8 mouse cellular contexts compared by ENCODE assay signal in the genomic region with DNA sequence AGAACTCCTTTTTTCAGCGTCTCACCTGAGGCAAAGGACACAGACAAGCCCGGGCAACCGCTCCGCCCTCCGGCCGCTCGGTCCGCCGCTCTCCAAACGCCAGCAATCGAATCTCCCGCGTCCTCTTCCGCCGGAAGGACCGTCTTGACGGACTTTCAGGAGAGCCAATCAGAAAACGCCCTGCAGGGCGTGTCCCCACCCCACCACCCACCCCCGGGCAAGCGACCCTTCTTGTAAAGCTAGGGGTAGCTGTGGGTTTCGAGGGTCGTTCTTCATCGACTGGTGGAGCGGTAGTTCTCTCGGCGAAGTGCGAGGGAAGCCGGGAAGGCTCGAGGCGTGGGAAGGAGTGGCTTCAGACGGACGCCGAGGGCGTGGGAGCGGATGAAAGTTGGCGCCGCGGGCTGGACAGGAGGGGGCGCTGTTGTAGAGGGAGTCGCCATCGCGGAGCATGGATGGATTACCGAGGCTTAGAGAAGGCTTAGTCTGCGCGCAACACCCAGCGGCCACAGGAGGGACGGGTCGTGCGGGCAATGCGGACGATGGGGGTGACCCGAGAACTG. TPM values are rescaled to one million over a fixed set of nuclear protein-coding genes. Genes with fewer than 3 reads are reported as not detected.
DNase-seq lines count a peak whose midpoint lies in the region; ATAC-seq lines count a peak whose summit lies in the region.

TSS of gene Ddias (minus strand) at position 132 of the 560 bp plus-strand sequence.
TSS of gene Prcp (plus strand) at position 355 of the 560 bp plus-strand sequence.

- no peaks in the 10 kb centered on the region for H3K27me3 ChIP-seq in hindbrain, embryonic 15.5 days

- under 1% methylated on average over 53 of the region's 53 CpGs for WGBS in hindbrain, embryonic 15.5 days

- DNase-seq in R1 (ENCODE audit: low read depth, low spot score) = peak; percentile 96
- peak; percentile 96 for DNase-seq in cerebellum, postnatal 25 days
- peak; percentile 79 to 91 for DNase-seq in frontal cortex, postnatal 25 days (ENCODE audit: low spot score in 2 of 2)
- peak; percentile 84 for DNase-seq in left cerebral cortex, adult 11 months (ENCODE audit: low spot score)
- DNase-seq in lung, postnatal 4 days = peak; percentile 92 to 96
- DNase-seq in retina, postnatal 7 days (ENCODE audit: low read depth, low spot score) = peak; percentile 93
- peak; percentile 96 for DNase-seq in urinary bladder, adult 2 months (ENCODE audit: low spot score)

- peak within 1 kb of the TSS; percentile 79 for H3K4me2 ChIP-seq in hindbrain, embryonic 15.5 days

- H3K4me1 ChIP-seq in hindbrain, embryonic 15.5 days (replicated peaks) = peaks cover 25% of the 10 kb centered on the region

- peak within 1 kb of the TSS; percentile 71 for H3K4me3 ChIP-seq in hindbrain, embryonic 15.5 days

- H3K27ac ChIP-seq in hindbrain, embryonic 15.5 days (replicated peaks) = peak within 1 kb of the TSS; percentile 99

- peak; percentile 90 for ATAC-seq in hindbrain, embryonic 15.5 days (ENCODE audit: low FRiP score, low read depth)

- H3K9ac ChIP-seq in hindbrain, embryonic 15.5 days = peak within 1 kb of the TSS; percentile 76

- no peaks in the 10 kb centered on the region for H3K36me3 ChIP-seq in hindbrain, embryonic 15.5 days

- H3K9me3 ChIP-seq in hindbrain, embryonic 15.5 days = no peaks in the 10 kb centered on the region

RNA-seq across cellular contexts. Expression of gene Ddias, which starts in this region (rescaled TPM):
- polyA plus RNA-seq in hindbrain, embryonic 15.5 days (2015; fragmentation: Nextera tagmentation; extraction: Ambion mirVana) = 4.6 and 5.8 TPM in 2 replicates
- 0.66 and 0.77 TPM in 2 replicates for polyA plus RNA-seq in urinary bladder, adult 2 months (2012; rRNA removed)

RNA-seq across cellular contexts. Expression of gene Prcp, which starts in this region (rescaled TPM):
- polyA plus RNA-seq in hindbrain, embryonic 15.5 days (2015; fragmentation: Nextera tagmentation; extraction: Ambion mirVana) = 21.5 and 21.7 TPM in 2 replicates
- 20.4 and 21.0 TPM in 2 replicates for polyA plus RNA-seq in urinary bladder, adult 2 months (2012; rRNA removed)

Comparison
In these comparisons a context has a peak if more than half of its experiments do, and no peak if none do; other contexts are left out.
1. Peak in every context shown above with its lines: DNase-seq, ATAC-seq, H3K4me3 ChIP-seq and H3K27ac ChIP-seq.